Mouse (Mus musculus): ENCODE results near the gene Xxylt1.

DNA sequence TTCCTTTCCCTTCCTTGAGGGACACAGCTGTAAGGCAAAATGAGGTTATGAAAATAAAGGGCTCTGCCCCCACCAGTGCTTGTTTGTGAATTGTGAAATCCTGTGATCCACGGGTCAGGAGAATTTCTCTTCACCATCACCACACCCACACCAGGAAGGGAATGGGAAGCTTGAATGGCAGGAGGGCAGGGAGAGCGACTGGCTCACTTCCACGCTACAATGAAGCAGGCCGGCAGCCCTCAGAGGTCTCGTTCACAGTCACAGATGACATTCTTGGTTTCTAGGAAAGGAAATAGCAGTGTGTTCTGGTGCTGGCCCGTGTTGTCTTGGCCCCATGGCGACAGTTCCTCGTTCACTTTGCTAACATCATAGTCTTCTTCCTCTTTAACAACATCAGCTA is 136.3 kb downstream of the Xxylt1 start:
- no peak for TF ChIP-seq CTCF (IDR thresholded peaks at IDR 0.05; ENCODE audit: borderline replicate concordance, insufficient read depth, low read length)
- no peak for TF ChIP-seq POLR2A (IDR thresholded peaks at IDR 0.05; ENCODE audit: low read depth, low read length)

Measured in embryonic fibroblast, embryonic 13.5 days (primary cell).